Mouse (Mus musculus): ENCODE results near the gene Slc9a8.
A peak's percentile ranks its signal among the peaks of the same experiment; 100 is the strongest.

Gene Slc9a8

DNA sequence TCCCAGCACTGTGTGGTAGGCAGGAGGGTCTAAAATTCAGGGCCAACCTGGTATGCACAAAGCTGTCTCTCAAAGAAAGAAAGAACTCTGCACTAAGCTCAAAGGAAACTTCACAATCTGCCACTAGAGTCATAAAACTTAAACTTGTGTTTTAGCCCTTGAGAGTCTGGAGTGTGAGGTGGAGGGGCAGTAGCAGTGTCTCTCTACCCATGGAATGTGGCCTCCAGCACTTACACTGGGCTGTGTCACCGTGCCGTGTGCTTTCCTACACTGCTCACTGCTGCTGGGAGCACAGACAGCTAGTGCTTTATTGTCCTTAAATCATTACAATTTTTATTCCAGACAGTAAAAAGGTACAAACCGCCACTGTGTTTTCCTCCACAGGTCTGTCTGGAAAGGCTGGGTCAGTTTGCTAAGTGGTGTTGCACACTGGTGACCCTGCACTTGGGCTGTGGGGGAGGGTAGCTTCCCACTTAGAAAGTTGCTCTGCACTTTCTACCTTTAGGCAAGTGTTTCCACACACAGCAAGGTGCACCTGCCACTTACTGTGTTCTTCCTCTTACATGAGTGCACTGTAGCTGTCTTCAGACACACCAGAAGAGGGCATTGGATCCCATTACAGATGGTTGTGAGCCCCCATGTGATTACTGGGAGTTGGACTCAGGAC, 86.3 kb downstream of the Slc9a8 start:
- no peak for DNase-seq (ENCODE audit: low read depth, low spot score)

DNA sequence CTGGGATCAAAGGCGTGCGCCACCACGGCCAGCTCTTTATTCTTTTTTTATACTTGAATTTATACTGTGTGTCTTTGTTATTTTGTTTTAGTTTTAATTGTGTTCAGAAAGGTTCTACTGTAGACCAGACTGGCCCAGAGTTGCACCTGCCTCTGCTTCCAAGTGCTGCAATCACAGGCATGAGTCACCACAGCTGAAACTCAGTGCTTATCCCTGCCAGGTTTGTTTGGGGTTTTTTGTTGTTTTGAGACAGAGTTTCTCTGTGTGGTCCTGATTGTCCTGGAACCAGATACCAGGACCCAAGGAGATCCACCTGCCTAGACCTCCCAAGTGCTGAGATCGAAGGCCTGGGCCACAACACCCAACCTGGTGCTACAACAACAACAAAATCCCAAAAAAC, 87.1 kb downstream of the Slc9a8 start:
- no peak for DNase-seq (ENCODE audit: low read depth, low spot score)

DNA sequence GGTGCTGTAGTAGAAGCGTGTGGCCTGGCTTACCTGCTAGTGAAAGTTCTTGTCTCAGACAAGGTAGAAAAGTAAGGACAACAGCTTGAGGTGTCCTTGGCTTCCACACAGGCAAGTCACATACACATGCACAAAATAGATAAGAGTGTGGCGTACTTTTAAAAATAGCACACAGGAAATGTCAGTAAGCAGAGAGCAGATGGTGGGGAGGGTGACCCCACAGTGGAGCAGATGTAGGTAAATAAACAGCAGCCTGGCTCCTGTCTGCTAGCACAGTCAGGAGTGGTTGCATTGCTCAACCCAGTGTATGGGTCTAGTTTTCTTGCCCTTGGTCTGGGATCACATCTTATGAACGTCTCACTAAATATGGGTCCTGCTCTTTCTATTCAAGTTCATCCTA, 89.0 kb downstream of the Slc9a8 start:
- DNase-seq (ENCODE audit: low read depth, low spot score): no peak

DNA sequence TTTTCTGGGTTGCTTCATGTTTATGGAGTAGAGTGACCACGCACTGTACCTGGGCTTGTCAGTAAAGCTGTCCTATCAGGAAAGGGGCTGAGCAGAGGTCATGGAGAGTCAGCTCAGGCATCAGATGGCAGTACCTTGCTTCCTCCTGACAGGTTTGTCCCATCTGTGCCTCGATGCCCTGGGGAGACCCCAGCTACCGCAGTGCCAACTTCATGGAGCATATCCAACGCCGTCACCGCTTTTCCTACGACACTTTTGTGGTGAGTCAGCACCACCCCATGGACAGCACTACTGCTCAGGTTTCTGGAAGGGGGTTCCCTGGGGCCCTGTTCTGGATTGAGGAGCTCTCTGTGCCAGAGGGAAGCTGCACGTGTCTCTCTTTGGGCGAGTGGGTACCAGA, 90.9 kb downstream of the Slc9a8 start:
- no peak for DNase-seq (ENCODE audit: low read depth, low spot score)

- DNase-seq (ENCODE audit: low read depth, low spot score): peak; percentile 56
Observed at GRCm38 (mm10) chr2:167512970-167513369, 91.5 kb downstream of the Slc9a8 start.

DNA sequence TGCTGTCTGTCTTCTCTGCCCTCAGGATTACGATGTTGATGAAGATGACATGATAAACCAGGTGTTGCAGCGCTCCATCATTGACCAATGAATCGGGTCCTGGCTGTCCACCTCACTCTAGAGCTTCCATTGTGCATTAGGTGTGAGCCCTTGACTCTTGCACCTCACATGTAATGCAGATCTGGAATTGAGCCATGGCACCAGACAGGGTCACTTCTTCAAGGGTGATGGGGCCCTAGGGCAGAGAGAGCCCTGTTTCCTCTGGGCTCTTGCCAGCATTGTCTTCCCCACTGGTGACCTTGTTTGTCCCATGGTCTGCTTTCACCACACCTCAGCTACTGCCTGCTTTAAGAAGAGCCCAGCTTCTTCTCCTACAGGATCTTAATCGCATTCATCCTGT, 93.1 kb downstream of the Slc9a8 start:
- DNase-seq (ENCODE audit: low read depth, low spot score): no peak

DNA sequence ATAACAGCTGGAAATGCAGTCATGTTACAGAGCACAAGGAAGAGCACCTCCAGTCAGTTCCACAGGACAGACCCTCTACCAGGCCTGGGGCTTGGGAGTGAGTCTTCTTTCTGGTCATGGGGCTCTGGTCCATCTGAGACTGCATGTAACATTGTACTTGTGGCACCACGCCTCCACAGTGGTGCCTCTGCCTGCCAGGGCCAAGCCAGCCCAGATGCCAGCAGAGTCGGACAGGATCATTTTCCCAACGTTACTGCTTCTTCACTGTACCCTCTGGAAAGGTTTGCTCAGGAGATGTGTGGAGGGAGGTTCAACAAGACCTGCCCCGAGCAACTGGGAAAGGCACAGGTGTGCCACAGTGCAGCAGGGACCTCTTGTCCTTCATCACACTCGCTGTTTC, 94.2 kb downstream of the Slc9a8 start:
- DNase-seq (ENCODE audit: low read depth, low spot score): no peak

- peak; percentile 75 for DNase-seq (ENCODE audit: low read depth, low spot score)
Observed at GRCm38 (mm10) chr2:167519606-167520252, 98.2 kb downstream of the Slc9a8 start.

Measured in ZHBTc4 (cell line).